Mouse (Mus musculus) bone marrow macrophage, adult 2 months (primary cell): ENCODE results near the gene Dcst2.

Source experiments
- CTCF ChIP-seq: IDR thresholded peaks from 2 replicates; pipeline ENCODE4 v1.5.1; 2012; ENCODE audit warnings: low read depth, mild to moderate bottlenecking, low read length, moderate library complexity
- POLR2A ChIP-seq: IDR thresholded peaks from 2 replicates; pipeline ENCODE4 v1.6.1; 2012; ENCODE audit warnings: mild to moderate bottlenecking, low read depth, low read length, borderline replicate concordance

DNA sequence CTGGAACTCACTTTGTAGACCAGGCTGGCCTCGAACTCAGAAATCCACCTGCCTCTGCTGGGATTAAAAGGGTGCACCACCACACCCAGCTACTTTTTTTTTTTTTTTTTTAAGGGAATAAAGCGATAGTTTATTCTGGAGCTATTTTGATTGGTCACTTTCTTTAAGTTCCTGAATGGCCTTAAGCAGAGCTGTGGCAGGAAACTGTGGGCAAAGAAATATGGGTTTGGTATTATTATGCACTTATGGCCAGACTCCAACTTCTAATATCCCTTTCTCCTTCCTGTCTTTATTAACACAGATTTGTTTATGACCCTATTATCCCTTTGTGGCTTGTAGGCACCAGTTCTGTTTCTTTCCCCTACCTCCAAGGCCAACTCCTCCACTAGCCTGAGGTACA is 58.6 kb downstream of the Dcst2 start:
- no peak for TF ChIP-seq POLR2A
- TF ChIP-seq CTCF: no peak
